Mouse (Mus musculus): ENCODE results near the gene Ctnnd2. TPM values are rescaled to one million over a fixed set of nuclear protein-coding genes. Genes with fewer than 3 reads are reported as not detected.
"Not testable (repeated sequence)": the region's sequence is repeated elsewhere in the genome, so short reads cannot be mapped to it uniquely, and the experiment has no call there.

Ctnnd2 gene
- not detected in 2 replicates for total RNA-seq (2014; fragmentation: Nextera tagmentation)
- total RNA-seq (2017) = 0.16 and 0.17 TPM in 2 replicates
- not detected in 2 replicates for polyA plus RNA-seq (2012)

DNA sequence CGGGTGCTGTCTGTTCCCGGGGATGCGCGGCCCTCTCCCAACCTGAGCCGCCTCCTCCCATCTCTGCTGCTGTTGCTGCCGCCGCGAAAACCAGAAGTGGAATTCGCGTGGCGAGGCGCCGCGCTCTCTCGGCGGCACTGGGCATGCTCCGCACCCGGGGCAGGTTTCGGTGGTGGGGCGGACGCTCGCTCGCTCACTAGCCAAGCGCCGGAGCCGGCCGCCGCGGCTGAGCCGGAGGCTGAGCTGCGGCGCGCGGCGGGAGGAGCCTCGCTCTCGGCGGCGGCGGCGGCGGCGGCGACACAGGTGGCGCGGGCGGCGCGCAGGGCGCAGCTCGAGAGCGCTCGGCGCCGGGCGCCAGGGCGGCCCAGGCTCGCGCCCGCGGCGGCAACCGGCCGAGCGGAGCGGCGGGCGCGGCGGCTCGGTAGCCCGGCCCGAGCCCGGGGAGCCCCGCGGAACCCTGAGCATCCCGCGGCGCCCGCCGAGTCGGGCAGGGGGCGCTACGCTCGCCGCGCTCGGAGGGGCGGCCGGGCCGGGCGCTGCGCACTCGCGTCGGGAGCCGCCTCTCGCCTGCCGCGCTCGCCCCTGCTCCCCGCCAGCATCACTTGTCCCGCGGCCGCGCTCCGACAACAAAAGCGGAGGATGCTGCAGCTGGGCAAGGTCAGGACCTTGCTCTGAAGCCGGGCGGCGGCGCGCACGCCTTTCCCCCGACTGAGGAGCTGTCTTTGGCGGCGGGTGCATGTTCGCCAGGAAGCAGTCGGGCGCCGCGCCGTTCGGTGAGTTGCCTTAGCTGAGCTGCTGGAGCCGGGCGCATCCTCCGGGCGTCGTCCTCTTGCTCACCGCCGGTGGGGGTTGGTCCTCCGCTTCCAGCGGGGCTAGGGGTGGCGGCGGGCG lies at the start of gene Ctnnd2:
Gene Ctnnd2, plus strand, starts transcription at position 203 of the 891 bp plus-strand sequence.
- ATAC-seq (ENCODE audit: extremely low read depth, insufficient number of reproducible peaks, low FRiP score, poor library complexity, severe bottlenecking) (no peak), DNase-seq (ENCODE audit: low spot score) (no peak)
- H3K4me3 ChIP-seq (ENCODE audit: low read depth, low read length) = no peak within 1 kb of the TSS

GRCm38 (mm10) chr15:30130705-30131104 lies 41.7 kb upstream of the Ctnnd2 start:
- no peak for ATAC-seq (ENCODE audit: extremely low read depth, insufficient number of reproducible peaks, low FRiP score, poor library complexity, severe bottlenecking)
- no peaks in the 10 kb centered on the region for H3K27me3 ChIP-seq (ENCODE audit: insufficient read depth, low read length)
- H3K36me3 ChIP-seq (replicated peaks) = no peaks in the 10 kb centered on the region
- no peak for DNase-seq (ENCODE audit: low spot score)
- no peaks in the 10 kb centered on the region for H3K4me1 ChIP-seq (ENCODE audit: insufficient read depth, low read depth, low read length)
- TF ChIP-seq GATA2 (IDR thresholded peaks at IDR 0.05; ENCODE audit: borderline replicate concordance, low read depth, low read length) (no peak), CTCF (IDR thresholded peaks at IDR 0.05; ENCODE audit: low read depth, low read length) (no peak), POLR2AphosphoS5 (IDR thresholded peaks at IDR 0.05; ENCODE audit: insufficient replicate concordance, low read depth, low read length) (no peak), TAL1 (conservative IDR thresholded peaks at IDR 0.05; ENCODE audit: low read depth, low read length) (no peak), GATA1 (IDR thresholded peaks at IDR 0.05; ENCODE audit: borderline replicate concordance, low read length) (no peak)
- peaks cover 4% of the 10 kb centered on the region; the same call in 1 of the 2 replicates for H3K9me3 ChIP-seq (replicated peaks)
- no peak overlapping the region for H3K4me3 ChIP-seq (ENCODE audit: low read depth, low read length)

More for the DNA sequence above, at the start of gene Ctnnd2:
- TF ChIP-seq GATA2 (IDR thresholded peaks at IDR 0.05; ENCODE audit: borderline replicate concordance, low read depth, low read length) = no peak
- TF ChIP-seq CTCF (IDR thresholded peaks at IDR 0.05; ENCODE audit: low read depth, low read length) = no peak
- no peak for TF ChIP-seq TAL1 (conservative IDR thresholded peaks at IDR 0.05; ENCODE audit: low read depth, low read length)
- TF ChIP-seq GATA1 (IDR thresholded peaks at IDR 0.05; ENCODE audit: borderline replicate concordance, low read length) = no peak
- TF ChIP-seq POLR2AphosphoS5 (IDR thresholded peaks at IDR 0.05; ENCODE audit: insufficient replicate concordance, low read depth, low read length) = no peak
- Histone ChIP-seq H3K9me3 (replicated peaks) (peaks cover 33% of the 10 kb centered on the region), H3K4me1 (ENCODE audit: insufficient read depth, low read depth, low read length) (no peaks in the 10 kb centered on the region), H3K36me3 (replicated peaks) (no peaks in the 10 kb centered on the region), H3K27me3 (ENCODE audit: insufficient read depth, low read length) (no peaks in the 10 kb centered on the region)

DNA sequence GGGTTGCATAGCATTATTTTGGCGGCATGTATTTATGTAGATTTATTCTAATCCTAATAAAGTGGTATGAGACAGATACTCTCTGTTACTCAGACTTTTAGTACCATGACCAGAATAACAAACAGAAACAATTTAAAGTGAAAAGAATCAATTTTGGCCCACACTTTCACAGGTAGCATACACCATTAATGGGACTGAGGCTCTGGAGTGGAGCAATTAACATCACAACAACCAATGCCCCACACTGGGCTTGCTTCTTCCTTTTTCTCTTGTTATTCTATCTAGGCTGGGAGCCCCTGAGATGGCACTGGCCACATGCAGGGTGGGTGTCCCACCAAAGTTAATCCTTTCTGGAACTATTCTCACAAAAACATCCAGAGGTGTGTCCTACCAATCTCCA lies 32.8 kb upstream of the Ctnnd2 start:
- H3K9me3 ChIP-seq (replicated peaks); H3K36me3 ChIP-seq (replicated peaks); H3K4me1 ChIP-seq (ENCODE audit: insufficient read depth, low read depth, low read length); DNase-seq (ENCODE audit: low spot score); H3K4me3 ChIP-seq (ENCODE audit: low read depth, low read length); ATAC-seq (ENCODE audit: extremely low read depth, insufficient number of reproducible peaks, low FRiP score, poor library complexity, severe bottlenecking); H3K27me3 ChIP-seq (ENCODE audit: insufficient read depth, low read length): not testable (repeated sequence)

DNA sequence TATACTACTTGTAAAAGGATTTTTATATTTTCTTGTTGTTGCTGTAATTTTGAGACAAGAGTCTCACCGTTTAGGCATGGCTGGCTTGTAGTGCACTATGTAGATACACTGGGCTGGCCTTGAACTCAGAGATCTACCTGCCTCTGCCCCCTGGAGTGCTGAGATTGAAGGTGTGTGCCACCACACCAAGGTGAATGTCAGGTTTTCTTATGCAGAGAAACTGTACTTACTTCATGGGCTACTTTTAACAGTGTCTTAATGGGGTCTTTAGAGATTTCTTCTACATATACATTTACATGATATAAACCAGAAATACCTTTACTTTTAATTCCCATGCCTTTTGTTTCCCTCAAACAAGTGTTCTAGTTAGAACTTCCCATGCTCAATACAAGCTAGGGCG lies 27.0 kb upstream of the Ctnnd2 start:
- Histone ChIP-seq H3K4me1 (ENCODE audit: insufficient read depth, low read depth, low read length) (no peaks in the 10 kb centered on the region), H3K27me3 (ENCODE audit: insufficient read depth, low read length) (no peaks in the 10 kb centered on the region), H3K36me3 (replicated peaks) (no peaks in the 10 kb centered on the region), H3K4me3 (ENCODE audit: low read depth, low read length) (no peak overlapping the region), H3K9me3 (replicated peaks) (peaks cover 13% of the 10 kb centered on the region)
- DNase-seq (ENCODE audit: low spot score) (no peak), ATAC-seq (ENCODE audit: extremely low read depth, insufficient number of reproducible peaks, low FRiP score, poor library complexity, severe bottlenecking) (no peak)
- TF ChIP-seq POLR2AphosphoS5 (IDR thresholded peaks at IDR 0.05; ENCODE audit: insufficient replicate concordance, low read depth, low read length) (no peak), GATA1 (IDR thresholded peaks at IDR 0.05; ENCODE audit: borderline replicate concordance, low read length) (no peak), TAL1 (conservative IDR thresholded peaks at IDR 0.05; ENCODE audit: low read depth, low read length) (no peak), CTCF (IDR thresholded peaks at IDR 0.05; ENCODE audit: low read depth, low read length) (no peak), GATA2 (IDR thresholded peaks at IDR 0.05; ENCODE audit: borderline replicate concordance, low read depth, low read length) (no peak)

- Histone ChIP-seq H3K4me1 (ENCODE audit: insufficient read depth, low read depth, low read length) (no peaks in the 10 kb centered on the region), H3K27me3 (ENCODE audit: insufficient read depth, low read length) (no peaks in the 10 kb centered on the region), H3K9me3 (replicated peaks) (0 out of 2 replicates have a peak, but pooled peaks cover 3% of the 10 kb centered on the region), H3K36me3 (replicated peaks) (no peaks in the 10 kb centered on the region), H3K4me3 (ENCODE audit: low read depth, low read length) (no peak overlapping the region)
- TF ChIP-seq GATA2 (IDR thresholded peaks at IDR 0.05; ENCODE audit: borderline replicate concordance, low read depth, low read length) (no peak), POLR2AphosphoS5 (IDR thresholded peaks at IDR 0.05; ENCODE audit: insufficient replicate concordance, low read depth, low read length) (no peak)
- DNase-seq (ENCODE audit: low spot score) (no peak), ATAC-seq (ENCODE audit: extremely low read depth, insufficient number of reproducible peaks, low FRiP score, poor library complexity, severe bottlenecking) (no peak)
Measured at GRCm38 (mm10) chr15:30152176-30152575, 20.2 kb upstream of the Ctnnd2 start.

GRCm38 (mm10) chr15:30157975-30158374 lies 14.4 kb upstream of the Ctnnd2 start:
- ATAC-seq (ENCODE audit: extremely low read depth, insufficient number of reproducible peaks, low FRiP score, poor library complexity, severe bottlenecking) (no peak), DNase-seq (ENCODE audit: low spot score) (no peak)
- no peaks in the 10 kb centered on the region for H3K36me3 ChIP-seq (replicated peaks)
- no peaks in the 10 kb centered on the region for H3K27me3 ChIP-seq (ENCODE audit: insufficient read depth, low read length)
- H3K4me1 ChIP-seq (ENCODE audit: insufficient read depth, low read depth, low read length) = no peaks in the 10 kb centered on the region
- TF ChIP-seq GATA1 (IDR thresholded peaks at IDR 0.05; ENCODE audit: borderline replicate concordance, low read length) (no peak), TAL1 (conservative IDR thresholded peaks at IDR 0.05; ENCODE audit: low read depth, low read length) (no peak), POLR2AphosphoS5 (IDR thresholded peaks at IDR 0.05; ENCODE audit: insufficient replicate concordance, low read depth, low read length) (no peak), GATA2 (IDR thresholded peaks at IDR 0.05; ENCODE audit: borderline replicate concordance, low read depth, low read length) (no peak), CTCF (IDR thresholded peaks at IDR 0.05; ENCODE audit: low read depth, low read length) (no peak)
- H3K4me3 ChIP-seq (ENCODE audit: low read depth, low read length) = no peak overlapping the region
- H3K9me3 ChIP-seq (replicated peaks) = 0 out of 2 replicates have a peak, but pooled peaks cover 2% of the 10 kb centered on the region
